Mouse (Mus musculus): ENCODE data around the gene St6galnac3. TPM values are rescaled to one million over a fixed set of nuclear protein-coding genes. Genes with fewer than 3 reads are reported as not detected.
"Not testable (repeated sequence)": the region's sequence is repeated elsewhere in the genome, so short reads cannot be mapped to it uniquely, and the experiment has no call there.

The St6galnac3 gene
- polyA plus RNA-seq, 1 experiment: not detected

GRCm38 (mm10) chr3:153395351-153395750, 329.6 kb downstream of the St6galnac3 start:
- no peaks in the 10 kb centered on the region for H3K79me3 ChIP-seq (ENCODE audit: low read depth)
- H3K79me2 ChIP-seq (ENCODE audit: control insufficient read depth, insufficient read depth): no peaks in the 10 kb centered on the region
- no peaks in the 10 kb centered on the region for H3K36me3 ChIP-seq (ENCODE audit: control insufficient read depth, insufficient read depth)
- no peak overlapping the region for H3K4me3 ChIP-seq (ENCODE audit: insufficient read depth, poor library complexity, severe bottlenecking)
- H3K27me3 ChIP-seq (ENCODE audit: control insufficient read depth, insufficient read depth, insufficient read length): no peaks in the 10 kb centered on the region
- H3ac ChIP-seq (ENCODE audit: control insufficient read depth, insufficient read length, low read depth): no peak overlapping the region
- TF ChIP-seq MYOG (IDR thresholded peaks at IDR 0.05; ENCODE audit: control insufficient read depth, extremely low read depth, insufficient read length) (no peak), FOSL1 (IDR thresholded peaks at IDR 0.05; ENCODE audit: insufficient read depth, low read length, poor library complexity, severe bottlenecking) (no peak), USF1 (IDR thresholded peaks at IDR 0.05; ENCODE audit: low read depth) (no peak)

GRCm38 (mm10) chr3:153394751-153395150, 330.2 kb downstream of the St6galnac3 start:
- H3K79me3 ChIP-seq (ENCODE audit: low read depth): no peaks in the 10 kb centered on the region
- H3K4me3 ChIP-seq (ENCODE audit: insufficient read depth, poor library complexity, severe bottlenecking): no peak overlapping the region
- H3ac ChIP-seq (ENCODE audit: control insufficient read depth, insufficient read length, low read depth): no peak overlapping the region
- H3K36me3 ChIP-seq (ENCODE audit: control insufficient read depth, insufficient read depth): no peaks in the 10 kb centered on the region
- H3K27me3 ChIP-seq (ENCODE audit: control insufficient read depth, insufficient read depth, insufficient read length): no peaks in the 10 kb centered on the region
- H3K79me2 ChIP-seq (ENCODE audit: control insufficient read depth, insufficient read depth): no peaks in the 10 kb centered on the region
- no peak for TF ChIP-seq CEBPB (IDR thresholded peaks at IDR 0.05; ENCODE audit: low read depth)
- no peak for TF ChIP-seq MYOD1 (IDR thresholded peaks at IDR 0.05; ENCODE audit: control insufficient read depth, insufficient read length, low read depth)
- TF ChIP-seq MYOG (IDR thresholded peaks at IDR 0.05; ENCODE audit: control insufficient read depth, extremely low read depth, insufficient read length): no peak
- TF ChIP-seq FOSL1 (IDR thresholded peaks at IDR 0.05; ENCODE audit: insufficient read depth, low read length, poor library complexity, severe bottlenecking): no peak
- no peak for TF ChIP-seq CTCF (IDR thresholded peaks at IDR 0.05; ENCODE audit: control insufficient read depth, insufficient read depth, insufficient read length)
- TF ChIP-seq USF1 (IDR thresholded peaks at IDR 0.05; ENCODE audit: low read depth): no peak
- no peak for TF ChIP-seq MAX (IDR thresholded peaks at IDR 0.05)

DNA sequence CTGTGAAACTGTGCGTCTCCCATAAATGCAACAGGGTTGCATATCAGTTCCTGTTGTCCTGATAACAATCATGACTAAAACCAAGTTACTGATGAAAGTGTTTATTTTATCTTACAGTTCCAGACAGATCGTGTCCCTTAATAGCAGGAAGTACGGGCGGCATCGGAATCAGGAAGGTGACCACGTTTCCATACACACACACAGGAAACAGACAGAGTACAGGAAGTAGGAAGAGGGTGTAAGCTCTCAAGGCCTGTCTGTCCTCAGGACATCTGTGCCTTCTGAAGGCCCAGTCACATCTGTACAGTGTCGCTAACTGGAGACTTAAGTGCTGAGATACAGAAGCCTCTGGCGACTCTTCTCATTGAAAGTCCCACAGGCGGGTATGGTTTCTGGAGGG, 330.8 kb downstream of the St6galnac3 start:
- Histone ChIP-seq H3K36me3 (ENCODE audit: control insufficient read depth, insufficient read depth) (no peaks in the 10 kb centered on the region), H3K79me2 (ENCODE audit: control insufficient read depth, insufficient read depth) (no peaks in the 10 kb centered on the region), H3K27me3 (ENCODE audit: control insufficient read depth, insufficient read depth, insufficient read length) (no peaks in the 10 kb centered on the region), H3K4me3 (ENCODE audit: insufficient read depth, poor library complexity, severe bottlenecking) (no peak overlapping the region), H3ac (ENCODE audit: control insufficient read depth, insufficient read length, low read depth) (no peak overlapping the region), H3K79me3 (ENCODE audit: low read depth) (no peaks in the 10 kb centered on the region)
- no peak for TF ChIP-seq USF1 (IDR thresholded peaks at IDR 0.05; ENCODE audit: low read depth)
- no peak for TF ChIP-seq CTCF (IDR thresholded peaks at IDR 0.05; ENCODE audit: control insufficient read depth, insufficient read depth, insufficient read length)
- no peak for TF ChIP-seq CEBPB (IDR thresholded peaks at IDR 0.05; ENCODE audit: low read depth)
- TF ChIP-seq FOSL1 (IDR thresholded peaks at IDR 0.05; ENCODE audit: insufficient read depth, low read length, poor library complexity, severe bottlenecking): no peak
- TF ChIP-seq MAX (IDR thresholded peaks at IDR 0.05): no peak
- no peak for TF ChIP-seq MYOG (IDR thresholded peaks at IDR 0.05; ENCODE audit: control insufficient read depth, extremely low read depth, insufficient read length)
- TF ChIP-seq MYOD1 (IDR thresholded peaks at IDR 0.05; ENCODE audit: control insufficient read depth, insufficient read length, low read depth): no peak

GRCm38 (mm10) chr3:153391451-153391850, 333.5 kb downstream of the St6galnac3 start:
- not testable (repeated sequence) for H3ac ChIP-seq (ENCODE audit: control insufficient read depth, insufficient read length, low read depth); H3K4me3 ChIP-seq (ENCODE audit: insufficient read depth, poor library complexity, severe bottlenecking); H3K79me2 ChIP-seq (ENCODE audit: control insufficient read depth, insufficient read depth); H3K27me3 ChIP-seq (ENCODE audit: control insufficient read depth, insufficient read depth, insufficient read length); H3K79me3 ChIP-seq (ENCODE audit: low read depth); H3K36me3 ChIP-seq (ENCODE audit: control insufficient read depth, insufficient read depth)

DNA sequence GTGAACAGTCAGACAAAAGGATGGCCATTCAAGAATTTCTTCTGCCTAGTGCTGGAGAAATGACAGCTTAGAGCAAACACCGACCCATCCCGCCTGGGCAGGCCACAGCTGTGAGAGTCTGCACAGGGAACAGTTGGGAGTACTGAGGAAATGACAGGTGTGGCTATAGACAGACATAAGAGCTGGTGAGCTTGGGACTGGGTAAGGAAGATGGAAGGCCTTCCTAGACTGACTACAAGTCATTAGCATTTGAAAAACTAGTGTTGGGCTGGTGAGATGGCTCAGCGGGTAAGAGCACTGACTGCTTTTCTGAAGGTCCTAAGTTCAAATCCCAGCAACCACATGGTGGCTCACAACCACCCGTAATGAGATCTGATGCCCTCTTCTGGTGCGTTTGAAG, 340.3 kb downstream of the St6galnac3 start:
- H3ac ChIP-seq (ENCODE audit: control insufficient read depth, insufficient read length, low read depth); H3K79me2 ChIP-seq (ENCODE audit: control insufficient read depth, insufficient read depth); H3K79me3 ChIP-seq (ENCODE audit: low read depth); H3K36me3 ChIP-seq (ENCODE audit: control insufficient read depth, insufficient read depth); H3K27me3 ChIP-seq (ENCODE audit: control insufficient read depth, insufficient read depth, insufficient read length); H3K4me3 ChIP-seq (ENCODE audit: insufficient read depth, poor library complexity, severe bottlenecking): not testable (repeated sequence)

- H3K4me3 ChIP-seq (ENCODE audit: insufficient read depth, poor library complexity, severe bottlenecking): no peak overlapping the region
These were observed 341.3 kb downstream of the St6galnac3 start for GRCm38 (mm10) chr3:153383656-153384055.

More at GRCm38 (mm10) chr3:153383656-153384055, 341.3 kb downstream of the St6galnac3 start:
- Histone ChIP-seq H3K79me2 (ENCODE audit: control insufficient read depth, insufficient read depth) (no peaks in the 10 kb centered on the region), H3K36me3 (ENCODE audit: control insufficient read depth, insufficient read depth) (no peaks in the 10 kb centered on the region), H3K79me3 (ENCODE audit: low read depth) (no peaks in the 10 kb centered on the region), H3K27me3 (ENCODE audit: control insufficient read depth, insufficient read depth, insufficient read length) (peaks cover 3% of the 10 kb centered on the region), H3ac (ENCODE audit: control insufficient read depth, insufficient read length, low read depth) (no peak overlapping the region)
- TF ChIP-seq MAX (IDR thresholded peaks at IDR 0.05) (no peak), MYOD1 (IDR thresholded peaks at IDR 0.05; ENCODE audit: control insufficient read depth, insufficient read length, low read depth) (no peak), FOSL1 (IDR thresholded peaks at IDR 0.05; ENCODE audit: insufficient read depth, low read length, poor library complexity, severe bottlenecking) (no peak), CEBPB (IDR thresholded peaks at IDR 0.05; ENCODE audit: low read depth) (no peak), CTCF (IDR thresholded peaks at IDR 0.05; ENCODE audit: control insufficient read depth, insufficient read depth, insufficient read length) (no peak), USF1 (IDR thresholded peaks at IDR 0.05; ENCODE audit: low read depth) (no peak), MYOG (IDR thresholded peaks at IDR 0.05; ENCODE audit: control insufficient read depth, extremely low read depth, insufficient read length) (no peak)
